Mouse (Mus musculus) lung, embryonic 15.5 days (tissue): ENCODE measurements around the gene Prune2. TPM values are rescaled to one million over a fixed set of nuclear protein-coding genes. Genes with fewer than 3 reads are reported as not detected.

Source experiments
- ATAC-seq: fragments of 200-750 bp; cut with Nextera tagmentation; 2 replicates; pipeline ENCODE4 v1.8.0; 2017; ENCODE audit warnings: moderate number of reproducible peaks, borderline replicate concordance; ENCODE audit not compliant: low FRiP score, low TSS enrichment; ENCODE audit errors: extremely low read depth
- H3K27ac ChIP-seq: fragments of 300-500 bp; sonication (generic); 2 replicates; pipeline ENCODE4 v1.5.1; 2015; ENCODE audit warnings: moderate library complexity, mild to moderate bottlenecking, inconsistent platforms
- H3K27me3 ChIP-seq: fragments of 300-500 bp; sonication (generic); 2 replicates; pipeline ENCODE4 v1.6.1; 2015; ENCODE audit warnings: inconsistent platforms
- H3K36me3 ChIP-seq: fragments of 300-500 bp; sonication (generic); 2 replicates; pipeline ENCODE4 v1.6.1; 2015; ENCODE audit warnings: inconsistent platforms
- H3K4me1 ChIP-seq: fragments of 300-500 bp; sonication (generic); 2 replicates; pipeline ENCODE4 v1.6.1; 2015; ENCODE audit warnings: inconsistent platforms
- H3K4me2 ChIP-seq: fragments of 300-500 bp; sonication (generic); 2 replicates; pipeline ENCODE4 v1.6.1; 2015; ENCODE audit warnings: inconsistent platforms, mild to moderate bottlenecking, moderate library complexity
- H3K4me3 ChIP-seq: fragments of 300-500 bp; sonication (generic); 2 replicates; pipeline ENCODE4 v1.5.1; 2015; ENCODE audit warnings: mild to moderate bottlenecking, inconsistent platforms
- H3K9ac ChIP-seq: fragments of 300-500 bp; sonication (generic); 2 replicates; pipeline ENCODE4 v1.6.1; 2015; ENCODE audit warnings: inconsistent platforms
- H3K9me3 ChIP-seq: fragments of 300-500 bp; sonication (generic); 2 replicates; pipeline ENCODE4 v1.6.1; 2016; ENCODE audit warnings: inconsistent platforms
- WGBS: fragments of 180-500 bp; shearing (Covaris S2); methylation state at CpG from one replicate; pipeline ENCODE4 v1.1.7; 2015; 5-methylcytosine and 5-hydroxymethylcytosine counted together
- polyA plus RNA-seq: library from polyadenylated mRNA; unstranded; fragments of >200 nt; fragmentation: Nextera tagmentation; extraction: Ambion mirVana; gene quantifications from 2 replicates; pipeline ENCODE4 v1.2.1, GENCODE M21; 2015

Gene Prune2
- polyA plus RNA-seq: 1.3 and 1.5 TPM in 2 replicates

- H3K4me3 ChIP-seq: peak within 1 kb of the TSS; percentile 37
- under 1% methylated on average over 36 of the region's 36 CpGs for WGBS
- H3K9ac ChIP-seq: 0 out of 2 replicates have a peak within 1 kb of the TSS, but pooled peaks have one; percentile 6
- H3K4me2 ChIP-seq: peak within 1 kb of the TSS; percentile 67
- H3K27me3 ChIP-seq: peaks cover 41% of the 10 kb centered on the region
- no peaks in the 10 kb centered on the region for H3K9me3 ChIP-seq
- no peak within 1 kb of the TSS for H3K27ac ChIP-seq
- ATAC-seq: peak; percentile 94
- H3K36me3 ChIP-seq: no peaks in the 10 kb centered on the region
- H3K4me1 ChIP-seq: peaks cover 17% of the 10 kb centered on the region
Observed at GRCm38 (mm10) chr19:16955613-16956271, at the start of gene Prune2. Gene Prune2, plus strand, starts transcription at chr19:16956118.

- no peaks in the 10 kb centered on the region for H3K36me3 ChIP-seq
- 81% methylated on average over 5 of the region's 5 CpGs for WGBS
- no peak overlapping the region for H3K9ac ChIP-seq
- H3K27ac ChIP-seq: no peak overlapping the region
- no peaks in the 10 kb centered on the region for H3K4me1 ChIP-seq
- no peaks in the 10 kb centered on the region for H3K9me3 ChIP-seq
- no peaks in the 10 kb centered on the region for H3K27me3 ChIP-seq
- H3K4me3 ChIP-seq: no peak overlapping the region
- H3K4me2 ChIP-seq: no peak overlapping the region
- no peak for ATAC-seq
Observed at GRCm38 (mm10) chr19:16911507-16911906, 44.4 kb upstream of the Prune2 start.

- H3K9me3 ChIP-seq: no peaks in the 10 kb centered on the region
- H3K9ac ChIP-seq: no peak overlapping the region
- no peak overlapping the region for H3K4me3 ChIP-seq
- no peaks in the 10 kb centered on the region for H3K27me3 ChIP-seq
- no peak overlapping the region for H3K4me2 ChIP-seq
- no peaks in the 10 kb centered on the region for H3K36me3 ChIP-seq
- H3K4me1 ChIP-seq: no peaks in the 10 kb centered on the region
- 58% methylated on average over 4 of the region's 4 CpGs for WGBS
- no peak for ATAC-seq
- no peak overlapping the region for H3K27ac ChIP-seq
Observed at GRCm38 (mm10) chr19:16924516-16924915, 31.4 kb upstream of the Prune2 start.

GRCm38 (mm10) chr19:16934664-16935063 is 21.3 kb upstream of the Prune2 start:
- Histone ChIP-seq H3K27ac (no peak overlapping the region), H3K4me2 (no peak overlapping the region), H3K4me3 (no peak overlapping the region), H3K4me1 (no peaks in the 10 kb centered on the region), H3K9ac (no peak overlapping the region), H3K27me3 (no peaks in the 10 kb centered on the region), H3K9me3 (no peaks in the 10 kb centered on the region), H3K36me3 (no peaks in the 10 kb centered on the region)
- no peak for ATAC-seq
- 79% methylated on average over 8 of the region's 8 CpGs for WGBS

- Histone ChIP-seq H3K36me3 (no peaks in the 10 kb centered on the region), H3K9me3 (no peaks in the 10 kb centered on the region), H3K4me2 (no peak overlapping the region), H3K9ac (no peak overlapping the region), H3K27me3 (peaks cover 12% of the 10 kb centered on the region), H3K27ac (no peak overlapping the region), H3K4me1 (no peaks in the 10 kb centered on the region), H3K4me3 (no peak overlapping the region)
- ATAC-seq: no peak
- WGBS: 85% methylated on average over 2 of the region's 2 CpGs
Observed at GRCm38 (mm10) chr19:16948794-16949313, 7.1 kb upstream of the Prune2 start.

- 73% methylated on average over 2 of the region's 2 CpGs for WGBS
- Histone ChIP-seq H3K9ac (no peak overlapping the region), H3K27ac (no peak overlapping the region), H3K4me3 (no peak overlapping the region), H3K4me1 (no peaks in the 10 kb centered on the region), H3K4me2 (no peak overlapping the region), H3K27me3 (peaks cover 17% of the 10 kb centered on the region), H3K36me3 (no peaks in the 10 kb centered on the region), H3K9me3 (no peaks in the 10 kb centered on the region)
- no peak for ATAC-seq
Observed at GRCm38 (mm10) chr19:16949341-16949740, 6.6 kb upstream of the Prune2 start.

- WGBS: 63% methylated on average over 9 of the region's 9 CpGs
- no peak for ATAC-seq
- Histone ChIP-seq H3K4me1 (no peaks in the 10 kb centered on the region), H3K9ac (no peak overlapping the region), H3K27ac (no peak overlapping the region), H3K36me3 (no peaks in the 10 kb centered on the region), H3K4me3 (no peak overlapping the region), H3K27me3 (peaks cover 24% of the 10 kb centered on the region), H3K4me2 (no peak overlapping the region), H3K9me3 (no peaks in the 10 kb centered on the region)
Observed at GRCm38 (mm10) chr19:16950051-16950450, 5.9 kb upstream of the Prune2 start.

- no peak for ATAC-seq
- no peak overlapping the region for H3K4me3 ChIP-seq
- WGBS: 69% methylated on average over 8 of the region's 8 CpGs
- peaks cover 25% of the 10 kb centered on the region for H3K27me3 ChIP-seq
- peaks cover 3% of the 10 kb centered on the region; the same call in 1 of the 2 replicates for H3K4me1 ChIP-seq
- H3K4me2 ChIP-seq: no peak overlapping the region
- no peaks in the 10 kb centered on the region for H3K36me3 ChIP-seq
- H3K9me3 ChIP-seq: no peaks in the 10 kb centered on the region
- H3K27ac ChIP-seq: no peak overlapping the region
- no peak overlapping the region for H3K9ac ChIP-seq
Observed at GRCm38 (mm10) chr19:16950664-16951363, 5.1 kb upstream of the Prune2 start.

GRCm38 (mm10) chr19:16954736-16955135 is 1.2 kb upstream of the Prune2 start:
- no peak for ATAC-seq
- WGBS: 63% methylated on average over 6 of the region's 6 CpGs
- Histone ChIP-seq H3K4me2 (no peak overlapping the region), H3K4me1 (peaks cover 17% of the 10 kb centered on the region), H3K9ac (no peak overlapping the region), H3K27ac (no peak overlapping the region), H3K27me3 (peaks cover 41% of the 10 kb centered on the region), H3K9me3 (no peaks in the 10 kb centered on the region), H3K4me3 (no peak overlapping the region), H3K36me3 (no peaks in the 10 kb centered on the region)

GRCm38 (mm10) chr19:16955231-16955612 is 696 bp upstream of the Prune2 start:
- Histone ChIP-seq H3K36me3 (no peaks in the 10 kb centered on the region), H3K9me3 (no peaks in the 10 kb centered on the region), H3K4me2 (peak overlapping the region; percentile 67), H3K9ac (no peak overlapping the region), H3K27me3 (peaks cover 41% of the 10 kb centered on the region), H3K27ac (no peak overlapping the region), H3K4me1 (peaks cover 17% of the 10 kb centered on the region), H3K4me3 (no peak overlapping the region)
- ATAC-seq: peak; percentile 3; the same call in 1 of the 2 replicates
- 34% methylated on average over 9 of the region's 9 CpGs for WGBS

GRCm38 (mm10) chr19:16956319-16956718 is 401 bp downstream of the Prune2 start:
- Histone ChIP-seq H3K4me1 (peaks cover 17% of the 10 kb centered on the region), H3K36me3 (no peaks in the 10 kb centered on the region), H3K27ac (no peak overlapping the region), H3K9ac (0 out of 2 replicates have a peak overlapping the region, but pooled peaks have one; percentile 6), H3K9me3 (no peaks in the 10 kb centered on the region), H3K27me3 (peaks cover 41% of the 10 kb centered on the region), H3K4me3 (peak overlapping the region; percentile 37), H3K4me2 (peak overlapping the region; percentile 67)
- 0 out of 2 replicates have a peak, but pooled peaks have one; percentile 17 for ATAC-seq
- 2% methylated on average over 7 of the region's 7 CpGs for WGBS

- Histone ChIP-seq H3K27ac (no peak overlapping the region), H3K4me3 (no peak overlapping the region), H3K4me1 (peaks cover 17% of the 10 kb centered on the region), H3K27me3 (peaks cover 27% of the 10 kb centered on the region), H3K36me3 (no peaks in the 10 kb centered on the region), H3K4me2 (no peak overlapping the region), H3K9ac (no peak overlapping the region), H3K9me3 (no peaks in the 10 kb centered on the region)
- ATAC-seq: no peak
- WGBS: 76% methylated on average over 4 of the region's 4 CpGs
Observed at GRCm38 (mm10) chr19:16959051-16959450, 3.1 kb downstream of the Prune2 start.
